Mouse (Mus musculus): Measurements from ENCODE around the gene Nfil3. TPM values are rescaled to one million over a fixed set of nuclear protein-coding genes. Genes with fewer than 3 reads are reported as not detected.
A peak's percentile ranks its signal among the peaks of the same experiment; 100 is the strongest.

Nfil3 gene
- polyA plus RNA-seq, 1 experiment from 2014 or later: 22.5 TPM

DNA sequence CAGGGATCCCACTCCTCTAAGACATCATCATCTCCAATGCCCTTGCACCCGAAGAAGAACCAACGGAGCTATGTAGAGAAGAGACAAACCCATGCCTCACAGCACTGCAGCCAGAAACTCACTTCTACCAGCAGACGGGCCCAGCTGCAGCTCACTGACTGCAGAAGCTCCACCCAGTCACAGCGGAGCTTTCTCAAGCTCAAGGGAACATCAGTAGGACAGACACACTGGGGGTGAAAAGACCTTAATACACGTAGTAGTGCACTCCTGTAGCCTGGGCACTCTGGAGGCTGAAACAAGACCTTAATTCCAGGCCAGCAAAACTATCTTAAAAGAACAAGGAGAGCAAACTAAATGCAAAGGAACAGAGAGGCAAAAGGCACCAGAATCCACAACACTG, 56.4 kb downstream of the Nfil3 start:
- peaks cover 26% of the 10 kb centered on the region for H3K4me1 ChIP-seq
- no peaks in the 10 kb centered on the region for H3K9me3 ChIP-seq (replicated peaks)
- no peak overlapping the region for H3K4me3 ChIP-seq (replicated peaks)
- H3K9ac ChIP-seq: no peak overlapping the region
- H3K4me2 ChIP-seq: no peak overlapping the region
- H3K36me3 ChIP-seq: no peaks in the 10 kb centered on the region
- no peak overlapping the region for H3K27ac ChIP-seq
- no peaks in the 10 kb centered on the region for H3K27me3 ChIP-seq
- ATAC-seq (replicated peaks; ENCODE audit: low FRiP score): no peak
- 78% methylated on average over 5 of the region's 5 CpGs for WGBS

DNA sequence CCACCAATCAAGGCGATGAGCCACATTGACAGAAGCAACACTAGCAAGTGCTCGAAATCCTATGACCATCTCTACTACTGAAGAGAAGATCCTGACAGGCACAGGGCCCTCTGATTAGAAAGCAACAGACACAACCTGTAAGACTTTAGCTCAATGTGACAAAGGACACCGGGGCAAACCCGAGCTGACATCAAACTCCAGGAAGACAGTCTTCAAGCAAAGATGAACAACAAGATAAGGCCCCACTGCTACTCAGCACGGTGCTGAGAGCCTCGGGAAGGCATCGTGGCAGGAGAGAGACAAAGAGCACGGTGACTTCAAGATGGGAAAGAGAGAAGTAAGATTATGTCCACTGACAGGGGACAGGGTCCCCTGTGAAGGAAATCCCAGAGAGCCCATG, 58.9 kb downstream of the Nfil3 start:
- H3K27me3 ChIP-seq: no peaks in the 10 kb centered on the region
- H3K27ac ChIP-seq: no peak overlapping the region
- H3K9ac ChIP-seq: no peak overlapping the region
- H3K9me3 ChIP-seq (replicated peaks): no peaks in the 10 kb centered on the region
- WGBS: 59% methylated on average over 8 of the region's 8 CpGs
- ATAC-seq (replicated peaks; ENCODE audit: low FRiP score): no peak
- H3K4me1 ChIP-seq: peaks cover 11% of the 10 kb centered on the region
- no peaks in the 10 kb centered on the region for H3K36me3 ChIP-seq
- H3K4me2 ChIP-seq: no peak overlapping the region
- H3K4me3 ChIP-seq (replicated peaks): no peak overlapping the region

- Histone ChIP-seq H3K9ac (no peak overlapping the region), H3K9me3 (replicated peaks) (no peaks in the 10 kb centered on the region), H3K4me2 (no peak overlapping the region), H3K4me3 (replicated peaks) (no peak overlapping the region), H3K27me3 (no peaks in the 10 kb centered on the region), H3K36me3 (no peaks in the 10 kb centered on the region), H3K4me1 (peaks cover 11% of the 10 kb centered on the region), H3K27ac (peak overlapping the region; percentile 2; the same call in 1 of the 2 replicates)
- 0 out of 2 replicates have a peak, but pooled peaks have one; percentile 62 for ATAC-seq (replicated peaks; ENCODE audit: low FRiP score)
- 58% methylated on average over 7 of the region's 7 CpGs for WGBS
Observed at GRCm38 (mm10) chr13:52921065-52921825, 59.6 kb downstream of the Nfil3 start.

DNA sequence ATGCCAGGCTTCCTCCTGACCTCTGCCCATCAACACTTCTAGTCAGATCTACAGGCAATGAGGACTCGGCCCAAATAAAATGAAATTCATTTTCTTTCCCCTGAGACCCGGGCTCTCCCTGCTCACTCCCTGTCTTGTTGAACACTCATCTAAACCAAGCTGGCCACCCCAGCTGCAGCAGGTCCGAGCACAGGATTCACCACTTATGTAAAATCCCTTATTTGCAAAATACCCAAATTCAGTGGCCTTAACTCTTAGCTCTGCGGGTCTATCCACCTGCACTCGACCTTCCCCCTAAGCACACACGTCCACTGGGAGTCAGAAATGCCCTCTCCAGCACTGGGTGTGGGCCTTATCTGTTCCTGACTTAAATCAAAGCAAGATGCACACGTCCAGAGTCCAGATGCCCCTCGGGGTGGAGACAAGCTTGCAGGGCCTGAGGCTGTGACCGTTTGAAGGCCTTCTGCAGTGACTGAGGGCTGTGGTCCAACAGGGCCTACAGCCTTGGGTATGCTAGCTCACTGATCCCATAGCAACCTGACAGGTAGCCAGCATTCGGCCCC, 61.0 kb downstream of the Nfil3 start:
- Histone ChIP-seq H3K9ac (no peak overlapping the region), H3K36me3 (no peaks in the 10 kb centered on the region), H3K4me3 (replicated peaks) (no peak overlapping the region), H3K27ac (no peak overlapping the region), H3K27me3 (no peaks in the 10 kb centered on the region), H3K4me2 (no peak overlapping the region), H3K9me3 (replicated peaks) (no peaks in the 10 kb centered on the region), H3K4me1 (peaks cover 14% of the 10 kb centered on the region)
- 78% methylated on average over 10 of the region's 10 CpGs for WGBS
- no peak for ATAC-seq (replicated peaks; ENCODE audit: low FRiP score)

DNA sequence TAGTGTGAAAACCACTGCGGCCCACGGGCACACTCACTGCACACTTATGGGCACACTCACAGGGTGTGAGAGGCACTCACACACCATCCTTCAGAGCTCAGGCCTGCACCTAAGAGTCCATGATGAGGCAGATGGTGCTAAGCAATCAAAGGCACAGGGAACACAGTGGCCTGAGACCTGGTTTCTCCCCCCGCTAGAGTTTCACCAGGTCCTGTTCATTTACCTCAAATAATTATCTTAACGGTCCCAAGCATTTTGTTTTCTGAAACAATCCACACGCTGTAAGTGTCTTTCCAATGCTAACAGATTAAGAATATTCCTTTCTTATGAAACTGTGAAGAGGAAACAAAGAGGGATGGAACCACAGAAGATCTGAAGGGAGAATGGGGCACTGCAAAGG, 62.5 kb downstream of the Nfil3 start:
- WGBS: 86% methylated on average over 5 of the region's 5 CpGs
- Histone ChIP-seq H3K36me3 (no peaks in the 10 kb centered on the region), H3K4me1 (peaks cover 19% of the 10 kb centered on the region), H3K4me2 (no peak overlapping the region), H3K27ac (no peak overlapping the region), H3K9ac (no peak overlapping the region), H3K9me3 (replicated peaks) (no peaks in the 10 kb centered on the region), H3K27me3 (no peaks in the 10 kb centered on the region), H3K4me3 (replicated peaks) (no peak overlapping the region)
- no peak for ATAC-seq (replicated peaks; ENCODE audit: low FRiP score)

Other genes starting within 250 kb of the Nfil3 start
- 56.4 and 57.0 TPM in 2 replicates for gene Auh, start 51.4 kb downstream of the Nfil3 start, polyA plus RNA-seq (2015; fragmentation: Nextera tagmentation; extraction: Ambion mirVana)

Data from kidney, embryonic 15.5 days (tissue).